Mouse (Mus musculus) midbrain, postnatal 0 days (tissue): Measurements from ENCODE around the gene Abl2. TPM values are rescaled to one million over a fixed set of nuclear protein-coding genes. Genes with fewer than 3 reads are reported as not detected.
A peak's percentile ranks its signal among the peaks of the same experiment; 100 is the strongest.

ENCODE experiments used
- ATAC-seq: fragments of 200-750 bp; cut with Nextera tagmentation; 2 replicates; pipeline ENCODE4 v1.8.0; 2017; ENCODE audit warnings: moderate number of reproducible peaks, mild to moderate bottlenecking, moderate TSS enrichment, moderate library complexity; ENCODE audit not compliant: low FRiP score
- DNase-seq: peaks from one replicate; pipeline ENCODE4 v3.0.0-alpha.2; 2015; ENCODE audit warnings: low spot score
- H3K27ac ChIP-seq: fragments of 300-500 bp; sonication (generic); 2 replicates; pipeline ENCODE4 v1.5.1; 2014; ENCODE audit warnings: low read depth, mild to moderate bottlenecking, low read length, mixed read lengths
- H3K27me3 ChIP-seq: fragments of 300-500 bp; sonication (generic); 2 replicates; pipeline ENCODE4 v1.6.1; 2014; ENCODE audit warnings: low read length, control low read depth, mixed read lengths; ENCODE audit not compliant: insufficient read depth
- H3K36me3 ChIP-seq: fragments of 300-500 bp; sonication (generic); 2 replicates; pipeline ENCODE4 v1.6.1; 2014; ENCODE audit warnings: low read length, control low read depth, mixed read lengths; ENCODE audit not compliant: insufficient read depth
- H3K4me1 ChIP-seq: fragments of 300-500 bp; sonication (generic); 2 replicates; pipeline ENCODE4 v1.6.1; 2014; ENCODE audit warnings: mild to moderate bottlenecking, control low read depth, antibody characterized with exemption, low read length, mixed read lengths; ENCODE audit not compliant: insufficient read depth
- H3K4me2 ChIP-seq: fragments of 300-500 bp; sonication (generic); 2 replicates; pipeline ENCODE4 v1.6.1; 2014; ENCODE audit warnings: low read depth, mild to moderate bottlenecking, low read length, mixed read lengths; ENCODE audit not compliant: poor library complexity, severe bottlenecking
- H3K4me3 ChIP-seq: fragments of 300-500 bp; sonication (generic); 2 replicates; pipeline ENCODE4 v1.5.1; 2014; ENCODE audit warnings: low read depth, mild to moderate bottlenecking, low read length, moderate library complexity
- H3K9ac ChIP-seq: fragments of 300-500 bp; sonication (generic); replicated peaks from 2 replicates; pipeline ENCODE4 v1.6.1; 2014; ENCODE audit warnings: mild to moderate bottlenecking, low read length, moderate library complexity, mixed read lengths; ENCODE audit not compliant: poor library complexity, severe bottlenecking
- H3K9me3 ChIP-seq: fragments of 300-500 bp; sonication (generic); 2 replicates; pipeline ENCODE4 v1.6.1; 2016; ENCODE audit warnings: low read length, control low read depth
- CTCF ChIP-seq: IDR thresholded peaks from 2 replicates; pipeline ENCODE4 v1.5.1; 2016; ENCODE audit warnings: antibody characterized with exemption, mild to moderate bottlenecking
- WGBS: fragments of 180-500 bp; shearing (Covaris S2); extraction: QIAGEN DNeasy Blood & Tissue Kit; methylation state at CpG from one replicate; pipeline ENCODE4 v1.1.7; 2014; 5-methylcytosine and 5-hydroxymethylcytosine counted together
- polyA plus RNA-seq: library from polyadenylated mRNA; unstranded; fragments of >200 nt; fragmentation: Nextera tagmentation; extraction: Ambion mirVana; gene quantifications from 2 replicates; pipeline ENCODE4 v1.2.1, GENCODE M21; 2015
- total RNA-seq: library from RNA; depleted of rRNA; stranded (reverse); fragments of >200 nt; gene quantifications from 2 replicates; pipeline ENCODE4 v1.2.3, GENCODE M21; 2014

The Abl2 gene
- total and polyA plus RNA-seq, 2 experiments from 2014 or later = 4.7 to 25.9 TPM

GRCm38 (mm10) chr1:156672720-156673475 lies 114.3 kb downstream of the Abl2 start:
- no peak for ATAC-seq
- TF ChIP-seq CTCF = no peak
- Histone ChIP-seq H3K27ac (no peak overlapping the region), H3K27me3 (no peaks in the 10 kb centered on the region), H3K4me2 (peak overlapping the region; percentile 95), H3K36me3 (no peaks in the 10 kb centered on the region), H3K4me3 (peak overlapping the region; percentile 45), H3K9me3 (no peaks in the 10 kb centered on the region), H3K9ac (no peak overlapping the region), H3K4me1 (peaks cover 7% of the 10 kb centered on the region; the same call in 1 of the 2 replicates)
- DNase-seq = no peak
- 14% methylated on average over 14 of the region's 14 CpGs for WGBS

GRCm38 (mm10) chr1:156673476-156674194 lies 115.0 kb downstream of the Abl2 start:
- H3K9me3 ChIP-seq = no peaks in the 10 kb centered on the region
- H3K36me3 ChIP-seq = no peaks in the 10 kb centered on the region
- peak overlapping the region; percentile 45 for H3K4me3 ChIP-seq
- peaks cover 7% of the 10 kb centered on the region; the same call in 1 of the 2 replicates for H3K4me1 ChIP-seq
- DNase-seq (no peak), ATAC-seq (peak; percentile 41; the same call in 1 of the 2 replicates)
- WGBS = 5% methylated on average over 27 of the region's 29 CpGs
- H3K9ac ChIP-seq = peak overlapping the region; percentile 42
- peak overlapping the region; percentile 95 for H3K4me2 ChIP-seq
- no peaks in the 10 kb centered on the region for H3K27me3 ChIP-seq
- no peak overlapping the region for H3K27ac ChIP-seq
- TF ChIP-seq CTCF = no peak

- Histone ChIP-seq H3K4me3 (peak within 1 kb of the TSS; percentile 45), H3K9me3 (no peaks in the 10 kb centered on the region), H3K27me3 (no peaks in the 10 kb centered on the region), H3K27ac (no peak within 1 kb of the TSS), H3K36me3 (0 out of 2 replicates have a peak, but pooled peaks cover under 1% of the 10 kb centered on the region), H3K4me2 (peak within 1 kb of the TSS; percentile 95), H3K9ac (peak within 1 kb of the TSS; percentile 42), H3K4me1 (peaks cover 7% of the 10 kb centered on the region; the same call in 1 of the 2 replicates)
- DNase-seq = peak; percentile 64
- ATAC-seq = peak; percentile 55; the same call in 1 of the 2 replicates
- no peak for TF ChIP-seq CTCF
- 10% methylated on average over 37 of the region's 37 CpGs for WGBS
These were observed 115.8 kb downstream of the Abl2 start, which contains the start of gene Tor3a for GRCm38 (mm10) chr1:156674195-156675000. Tor3a (minus strand) TSS chr1:156674356.

- DNase-seq (peak; percentile 56), ATAC-seq (no peak)
- Histone ChIP-seq H3K36me3 (peaks cover 9% of the 10 kb centered on the region; the same call in 1 of the 2 replicates), H3K4me1 (peaks cover 7% of the 10 kb centered on the region; the same call in 1 of the 2 replicates), H3K9ac (no peak overlapping the region), H3K4me3 (no peak overlapping the region), H3K9me3 (no peaks in the 10 kb centered on the region), H3K27ac (no peak overlapping the region), H3K4me2 (no peak overlapping the region), H3K27me3 (no peaks in the 10 kb centered on the region)
- 38% methylated on average over 12 of the region's 12 CpGs for WGBS
- TF ChIP-seq CTCF = peak; percentile 84
These were observed 117.6 kb downstream of the Abl2 start for GRCm38 (mm10) chr1:156676171-156676570.

- Histone ChIP-seq H3K27ac (no peak overlapping the region), H3K9ac (no peak overlapping the region), H3K4me3 (no peak overlapping the region), H3K27me3 (no peaks in the 10 kb centered on the region), H3K4me2 (no peak overlapping the region), H3K36me3 (peaks cover 10% of the 10 kb centered on the region; the same call in 1 of the 2 replicates), H3K9me3 (no peaks in the 10 kb centered on the region), H3K4me1 (peaks cover 7% of the 10 kb centered on the region; the same call in 1 of the 2 replicates)
- WGBS = 80% methylated on average over 5 of the region's 5 CpGs
- DNase-seq (no peak), ATAC-seq (no peak)
- no peak for TF ChIP-seq CTCF
These were observed 118.0 kb downstream of the Abl2 start for GRCm38 (mm10) chr1:156676596-156676995.
